Mouse (Mus musculus) E14TG2a.4 (cell line): Measurements from ENCODE around the gene Chuk.

ENCODE experiments used
- H3K27me3 ChIP-seq: 2 replicates; pipeline ENCODE4 v1.6.1; 2014; ENCODE audit warnings: low read length, control low read depth; ENCODE audit not compliant: insufficient read depth
- H3K36me3 ChIP-seq: 2 replicates; pipeline ENCODE4 v1.6.1; 2014; ENCODE audit warnings: low read length, control low read depth; ENCODE audit not compliant: insufficient read depth
- H3K4me1 ChIP-seq: replicated peaks from 2 replicates; pipeline ENCODE4 v1.6.1; 2014; ENCODE audit warnings: low read depth, low read length, control low read depth
- H3K4me3 ChIP-seq: replicated peaks from 2 replicates; pipeline ENCODE4 v1.5.1; 2014; ENCODE audit warnings: mild to moderate bottlenecking, low read length
- H3K9me3 ChIP-seq: 2 replicates; pipeline ENCODE4 v1.6.1; 2014; ENCODE audit warnings: low read length, control low read depth
- CTCF ChIP-seq: conservative IDR thresholded peaks from 2 replicates; pipeline ENCODE4 v1.5.1; 2014; ENCODE audit warnings: low read length
- NANOG ChIP-seq: IDR thresholded peaks from 2 replicates; pipeline ENCODE4 v1.6.1; 2014; ENCODE audit warnings: borderline replicate concordance, low read length, mixed read lengths
- POU5F1 ChIP-seq: IDR thresholded peaks from 2 replicates; pipeline ENCODE4 v1.6.1; 2014; ENCODE audit warnings: low read length, borderline replicate concordance

The Chuk gene

DNA sequence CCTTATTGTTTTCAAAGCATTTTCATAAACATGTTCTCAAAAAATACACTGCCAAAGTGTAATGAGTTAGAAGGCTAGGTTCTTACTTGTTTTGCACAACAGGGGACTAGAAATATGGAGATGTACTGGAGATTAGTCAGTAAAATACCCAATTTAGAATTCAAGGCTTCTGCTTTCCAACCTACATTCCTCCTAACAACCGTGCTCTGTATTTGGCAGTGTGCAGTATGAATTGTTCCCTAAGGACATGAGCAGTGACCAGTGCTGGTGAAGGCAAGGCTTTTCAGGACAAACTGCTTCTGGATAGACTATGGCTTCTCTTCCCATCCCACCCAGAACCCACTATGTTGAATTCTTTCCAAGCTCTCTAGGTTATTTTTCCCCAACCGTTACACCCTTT is 26.4 kb downstream of the Chuk start:
- no peaks in the 10 kb centered on the region for H3K27me3 ChIP-seq
- no peak overlapping the region for H3K4me3 ChIP-seq
- no peaks in the 10 kb centered on the region for H3K9me3 ChIP-seq
- TF ChIP-seq CTCF (no peak), NANOG (no peak), POU5F1 (no peak)
- H3K36me3 ChIP-seq = peaks cover 73% of the 10 kb centered on the region
- peaks cover 23% of the 10 kb centered on the region for H3K4me1 ChIP-seq

DNA sequence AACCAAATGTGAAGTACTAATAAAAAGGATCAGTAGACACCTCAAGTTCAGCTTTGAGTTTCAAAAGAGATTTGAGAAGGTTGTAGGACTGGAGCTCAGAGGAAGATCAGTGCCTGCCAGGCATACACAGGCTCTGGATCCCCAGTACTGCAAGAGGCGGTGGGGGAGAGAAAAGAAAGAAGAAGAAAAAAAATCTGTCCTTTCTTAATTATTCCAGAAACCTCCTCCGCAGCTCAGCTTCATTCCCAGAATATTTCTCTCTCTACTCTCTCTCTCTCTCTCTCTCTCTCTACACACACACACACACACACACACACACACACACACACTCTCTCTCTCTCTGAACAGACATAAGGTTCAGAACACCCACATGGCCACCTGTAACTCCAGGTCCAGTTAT is 27.3 kb downstream of the Chuk start:
- Histone ChIP-seq H3K4me1 (peaks cover 22% of the 10 kb centered on the region), H3K4me3 (no peak overlapping the region), H3K36me3 (peaks cover 74% of the 10 kb centered on the region), H3K27me3 (no peaks in the 10 kb centered on the region), H3K9me3 (no peaks in the 10 kb centered on the region)
- TF ChIP-seq NANOG (no peak), POU5F1 (no peak), CTCF (no peak)

DNA sequence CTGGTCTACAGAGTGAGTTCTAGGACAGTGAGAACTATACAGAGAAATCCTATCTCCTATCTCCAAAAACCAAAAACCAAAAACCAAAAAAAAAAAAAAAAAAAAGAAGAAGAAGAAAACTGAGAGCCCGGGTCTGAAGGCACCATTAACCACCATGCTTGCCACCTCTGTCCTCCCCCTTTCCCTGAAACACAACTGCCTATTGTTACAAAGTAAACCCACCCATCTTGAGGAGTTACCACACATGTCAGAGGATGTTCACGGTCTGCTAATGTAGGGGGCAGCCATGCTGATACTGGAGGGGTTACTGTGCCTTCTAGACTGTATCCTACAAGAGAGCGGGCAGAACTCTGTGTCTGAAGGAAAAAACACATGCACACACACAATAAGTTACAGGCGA is 30.3 kb downstream of the Chuk start:
- Histone ChIP-seq H3K36me3 (peaks cover 61% of the 10 kb centered on the region), H3K4me3 (no peak overlapping the region), H3K9me3 (no peaks in the 10 kb centered on the region), H3K4me1 (peaks cover 20% of the 10 kb centered on the region), H3K27me3 (no peaks in the 10 kb centered on the region)
- TF ChIP-seq CTCF = no peak
- no peak for TF ChIP-seq NANOG
- no peak for TF ChIP-seq POU5F1

DNA sequence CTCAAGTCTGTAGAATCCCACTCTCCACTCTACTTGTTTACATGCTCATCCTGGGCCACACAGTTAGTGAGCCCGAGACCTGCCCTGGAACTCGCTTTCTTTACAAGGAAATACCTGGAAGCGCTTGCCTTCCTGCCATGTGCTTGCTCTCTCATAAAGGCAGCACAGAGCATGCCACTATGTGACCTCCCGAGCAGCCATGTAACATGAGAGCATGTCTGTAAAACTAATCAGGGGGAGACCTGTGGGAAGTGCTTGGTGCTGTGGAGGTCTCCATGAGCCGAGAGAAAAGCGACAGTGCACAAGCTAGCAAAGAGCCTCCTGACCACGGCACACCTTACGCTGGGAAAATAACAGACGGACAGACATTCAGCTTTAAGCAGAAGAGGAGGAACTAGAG is 30.8 kb downstream of the Chuk start:
- Histone ChIP-seq H3K4me3 (no peak overlapping the region), H3K27me3 (no peaks in the 10 kb centered on the region), H3K9me3 (no peaks in the 10 kb centered on the region), H3K4me1 (peaks cover 23% of the 10 kb centered on the region), H3K36me3 (peaks cover 58% of the 10 kb centered on the region)
- TF ChIP-seq NANOG (no peak), CTCF (no peak), POU5F1 (no peak)

DNA sequence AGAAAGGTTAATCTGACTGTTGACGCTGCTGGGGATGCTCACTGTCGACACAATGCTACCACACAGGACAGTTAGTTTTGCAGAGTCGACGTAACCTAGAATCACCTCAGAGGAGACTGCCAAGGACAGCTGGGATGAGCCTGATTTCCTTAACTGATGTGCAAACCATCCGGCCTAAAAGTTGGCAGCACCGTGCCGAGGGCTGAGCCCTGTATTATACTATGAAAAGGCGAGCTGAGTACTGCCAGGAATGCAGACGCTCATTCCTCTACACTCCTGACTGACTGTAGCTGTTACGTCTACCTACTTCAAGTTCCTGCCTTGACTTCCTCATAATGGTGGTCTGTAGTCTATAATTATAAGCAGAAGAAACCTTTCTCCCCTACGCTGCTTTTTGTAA is 32.3 kb downstream of the Chuk start:
- TF ChIP-seq POU5F1 = no peak
- no peak for TF ChIP-seq NANOG
- H3K36me3 ChIP-seq = peaks cover 54% of the 10 kb centered on the region
- no peak overlapping the region for H3K4me3 ChIP-seq
- H3K4me1 ChIP-seq = peaks cover 35% of the 10 kb centered on the region
- H3K9me3 ChIP-seq = no peaks in the 10 kb centered on the region
- no peaks in the 10 kb centered on the region for H3K27me3 ChIP-seq

DNA sequence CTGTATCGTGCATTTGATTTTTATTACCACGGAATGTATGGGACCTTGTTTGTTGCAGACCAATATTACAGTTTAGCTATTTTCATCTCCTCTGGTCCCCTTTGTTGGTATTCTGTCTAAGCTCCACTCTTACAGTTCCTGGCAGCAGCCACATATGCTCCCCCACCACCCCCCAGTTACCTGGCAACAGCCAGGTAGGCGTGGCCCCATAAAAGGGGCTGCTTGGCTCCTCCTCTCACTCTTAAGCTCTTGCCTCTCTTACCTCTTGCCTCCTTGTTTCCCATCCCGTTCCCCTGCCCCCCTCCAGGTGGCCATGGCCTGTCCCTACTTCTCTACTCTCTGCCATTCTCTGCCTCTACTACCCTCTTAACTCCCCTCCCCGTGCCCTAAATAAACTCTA is 36.1 kb downstream of the Chuk start:
- Histone ChIP-seq H3K27me3 (peaks cover 12% of the 10 kb centered on the region), H3K4me1 (peaks cover 40% of the 10 kb centered on the region), H3K4me3 (no peak overlapping the region), H3K9me3 (no peaks in the 10 kb centered on the region), H3K36me3 (peaks cover 33% of the 10 kb centered on the region)
- no peak for TF ChIP-seq NANOG

DNA sequence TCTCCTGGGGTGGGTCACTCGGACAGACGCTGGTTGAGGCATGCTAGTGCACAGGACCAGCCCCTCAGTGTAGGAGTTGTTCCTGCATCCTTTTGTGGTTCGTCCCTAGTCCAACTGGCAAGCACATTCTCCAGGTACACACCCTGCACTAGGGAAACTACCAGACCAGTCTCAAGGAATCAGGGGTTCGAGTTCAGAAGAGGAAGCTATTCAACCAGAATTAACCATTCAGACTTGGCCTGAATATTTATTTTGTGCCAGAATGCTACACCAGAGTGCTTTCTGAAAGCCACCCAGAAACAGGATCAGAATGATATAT is 37.4 kb downstream of the Chuk start:
- no peaks in the 10 kb centered on the region for H3K9me3 ChIP-seq
- H3K36me3 ChIP-seq = peaks cover 28% of the 10 kb centered on the region
- H3K4me1 ChIP-seq = peaks cover 31% of the 10 kb centered on the region
- peaks cover 12% of the 10 kb centered on the region for H3K27me3 ChIP-seq
- TF ChIP-seq NANOG = no peak
- H3K4me3 ChIP-seq = peak overlapping the region; percentile 91

DNA sequence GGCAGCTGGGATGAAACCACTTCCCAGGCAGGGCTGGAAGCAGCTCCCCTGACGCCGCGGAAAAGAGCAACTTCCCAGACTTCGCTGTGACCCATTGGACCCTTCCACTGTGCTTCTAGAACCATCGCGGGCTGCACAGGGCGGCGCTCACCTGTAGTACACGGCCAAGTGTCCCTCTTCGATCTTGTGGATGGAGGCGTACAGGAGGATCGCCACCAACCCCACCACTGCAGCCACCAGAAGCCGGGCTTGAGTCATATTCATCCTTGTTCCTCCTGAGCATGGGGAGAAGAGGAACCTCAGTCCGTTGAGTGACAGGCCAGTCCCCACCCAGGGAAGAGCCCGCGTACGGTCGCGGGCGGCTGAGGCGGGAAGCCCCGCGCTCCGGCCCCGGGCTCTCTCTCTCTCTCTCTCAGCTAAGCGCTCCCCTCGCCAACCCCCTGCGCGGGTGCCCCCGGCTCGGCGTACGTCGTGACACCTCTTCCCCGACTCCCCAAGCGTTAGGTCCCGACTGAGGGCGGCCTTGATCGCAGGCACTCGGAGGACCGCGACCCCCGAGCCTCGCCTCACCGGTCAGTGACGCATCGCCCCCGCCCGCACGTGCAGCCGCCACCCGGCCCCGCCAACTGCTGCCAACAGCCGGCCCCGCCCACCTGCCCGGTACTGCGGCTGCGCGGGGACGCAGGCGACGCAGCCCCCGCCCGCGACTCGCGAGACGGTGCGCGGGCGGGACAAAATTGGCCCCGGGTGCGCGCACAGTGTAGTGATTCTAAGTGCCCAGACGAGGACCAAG is 38.0 kb downstream of the Chuk start, which contains the start of gene Erlin1:
TSS of gene Erlin1 (minus strand) at position 665 of the 793 bp plus-strand sequence.
- Histone ChIP-seq H3K9me3 (no peaks in the 10 kb centered on the region), H3K4me1 (peaks cover 29% of the 10 kb centered on the region), H3K4me3 (peak within 1 kb of the TSS; percentile 91), H3K27me3 (peaks cover 12% of the 10 kb centered on the region), H3K36me3 (peaks cover 32% of the 10 kb centered on the region)
- TF ChIP-seq CTCF (no peak), POU5F1 (no peak), NANOG (no peak)

DNA sequence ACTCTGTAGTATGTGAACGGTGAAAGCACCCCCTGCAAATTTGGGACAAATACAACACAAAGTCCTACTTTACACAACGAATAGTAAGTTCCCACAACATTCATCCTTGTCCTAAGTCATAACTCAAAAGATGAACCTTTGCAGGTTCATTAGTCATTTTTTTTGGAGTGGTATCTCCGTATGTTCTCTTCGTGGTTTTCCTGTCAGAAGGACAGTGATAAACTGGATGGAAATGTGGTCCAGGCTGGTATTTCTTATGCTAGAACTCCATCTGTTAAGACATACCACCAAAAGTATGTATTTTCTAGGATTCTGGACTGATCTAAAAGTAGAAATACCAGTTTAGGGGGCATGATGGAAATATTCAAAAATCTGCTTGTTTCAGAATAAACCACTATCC is 39.0 kb downstream of the Chuk start:
- H3K4me1 ChIP-seq = peaks cover 32% of the 10 kb centered on the region

More for the DNA sequence above, 39.0 kb downstream of the Chuk start:
- TF ChIP-seq NANOG (no peak), POU5F1 (no peak), CTCF (no peak)
- no peaks in the 10 kb centered on the region for H3K9me3 ChIP-seq
- H3K27me3 ChIP-seq = peaks cover 12% of the 10 kb centered on the region
- H3K36me3 ChIP-seq = peaks cover 26% of the 10 kb centered on the region
- H3K4me3 ChIP-seq = peak overlapping the region; percentile 91
